Mouse (Mus musculus) ES-Bruce4 (cell line): ENCODE data around the gene Ecm2. TPM values are rescaled to one million over a fixed set of nuclear protein-coding genes. Genes with fewer than 3 reads are reported as not detected.

ENCODE experiments used
- H3K27ac ChIP-seq: 2 replicates; pipeline ENCODE4 v1.5.1; 2012; ENCODE audit warnings: low read length, inconsistent platforms; ENCODE audit not compliant: insufficient read depth
- H3K27me3 ChIP-seq: 2 replicates; pipeline ENCODE4 v1.6.1; 2012; ENCODE audit warnings: mild to moderate bottlenecking, low read length, inconsistent platforms; ENCODE audit not compliant: control insufficient read depth, poor library complexity, insufficient read depth, severe bottlenecking
- H3K36me3 ChIP-seq: 2 replicates; pipeline ENCODE4 v1.6.1; 2012; ENCODE audit warnings: inconsistent platforms, mild to moderate bottlenecking, low read length, moderate library complexity; ENCODE audit not compliant: control insufficient read depth, poor library complexity, insufficient read depth, severe bottlenecking
- H3K4me1 ChIP-seq: one replicate; pipeline ENCODE4 v1.8.1; 2011; ENCODE audit warnings: low read length; ENCODE audit not compliant: control insufficient read depth, insufficient read depth
- H3K4me3 ChIP-seq: 2 replicates; pipeline ENCODE4 v1.5.1; 2011; ENCODE audit warnings: low read depth, mild to moderate bottlenecking, low read length
- H3K9ac ChIP-seq: 2 replicates; pipeline ENCODE4 v1.6.1; 2012; ENCODE audit warnings: low read depth, mild to moderate bottlenecking, inconsistent platforms; ENCODE audit not compliant: poor library complexity, severe bottlenecking
- H3K9me3 ChIP-seq: replicated peaks from 2 replicates; pipeline ENCODE4 v1.6.1; 2012; ENCODE audit warnings: mild to moderate bottlenecking, low read length, inconsistent platforms; ENCODE audit not compliant: control insufficient read depth, poor library complexity, insufficient read depth, severe bottlenecking
- CTCF ChIP-seq: IDR thresholded peaks from one replicate; pipeline ENCODE4 v1.8.1; 2011; ENCODE audit warnings: low read depth, low read length
- EP300 ChIP-seq: IDR thresholded peaks from 2 replicates; pipeline ENCODE4 v1.6.1; 2011; ENCODE audit warnings: low read depth, low read length; ENCODE audit not compliant: insufficient read depth
- POLR2A ChIP-seq: IDR thresholded peaks from one replicate; pipeline ENCODE4 v1.8.1; 2011; ENCODE audit warnings: low read length; ENCODE audit not compliant: insufficient read depth
- polyA plus RNA-seq: library from polyadenylated mRNA; stranded (reverse); fragments of >200 nt; gene quantifications from 2 replicates; pipeline ENCODE4 v1.2.4, GENCODE M21; 2011; ENCODE audit warnings: low read depth; ENCODE audit not compliant: missing spikeins, insufficient read depth, insufficient read length

Ecm2 gene
- polyA plus RNA-seq, 1 experiment = 0.18 TPM

DNA sequence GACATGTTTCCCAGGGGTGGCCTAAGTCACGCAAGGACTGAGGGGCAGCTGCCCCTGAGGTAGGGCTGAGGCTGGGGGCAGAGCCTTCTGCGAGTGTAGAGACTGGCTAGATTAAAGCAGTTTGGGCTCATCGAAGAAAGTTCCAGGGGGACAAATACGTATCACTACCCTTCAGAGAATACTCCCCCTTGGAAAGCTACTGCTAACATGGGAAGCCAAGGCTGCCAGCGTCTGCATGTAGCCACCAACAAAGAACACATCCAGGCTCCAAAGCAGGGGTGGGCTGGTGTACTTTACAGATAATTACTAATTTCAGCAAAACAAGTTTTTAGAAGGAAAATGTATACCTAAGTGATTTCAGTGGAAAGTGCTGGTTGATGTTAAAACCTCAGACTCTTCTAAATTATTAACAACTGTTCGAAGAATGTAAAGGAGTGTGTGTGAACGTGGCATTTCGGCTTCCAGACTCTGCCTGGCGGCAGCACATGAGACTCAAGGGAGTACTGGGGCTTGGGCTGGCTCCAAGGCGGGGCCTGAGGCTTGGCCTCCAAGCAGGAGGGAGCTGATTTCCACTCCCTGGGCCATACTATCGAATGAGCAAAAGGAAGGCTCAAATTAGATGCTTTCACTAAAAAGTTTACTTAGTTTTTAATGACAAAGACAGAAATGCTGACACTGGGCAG is 38.1 kb upstream of the Ecm2 start:
- no peaks in the 10 kb centered on the region for H3K27me3 ChIP-seq
- H3K9ac ChIP-seq = no peak overlapping the region
- H3K4me1 ChIP-seq = no peaks in the 10 kb centered on the region
- H3K4me3 ChIP-seq = no peak overlapping the region
- no peak for TF ChIP-seq CTCF
- TF ChIP-seq POLR2A = no peak
- no peak for TF ChIP-seq EP300
- H3K27ac ChIP-seq = no peak overlapping the region
- H3K36me3 ChIP-seq = peaks cover 20% of the 10 kb centered on the region
- H3K9me3 ChIP-seq = no peaks in the 10 kb centered on the region

DNA sequence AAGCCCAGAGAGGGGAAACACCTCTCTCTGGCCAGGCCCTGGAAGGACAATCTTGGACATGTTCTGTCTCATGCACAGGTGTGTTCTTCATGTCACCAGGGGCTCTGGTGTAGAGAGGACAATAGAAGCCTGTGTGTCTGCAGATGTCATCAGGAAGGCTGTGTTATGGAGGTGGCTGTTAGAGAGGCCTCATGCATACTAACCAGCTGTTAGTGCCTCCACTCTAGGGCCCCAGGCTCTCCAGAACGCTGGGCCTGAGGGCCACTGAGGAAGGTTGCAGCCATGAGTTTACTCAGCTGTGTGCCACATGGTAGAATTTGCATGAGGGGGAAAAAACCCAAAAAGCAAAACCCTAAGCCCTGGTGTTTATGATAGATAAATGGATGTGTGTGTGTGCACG is 37.0 kb upstream of the Ecm2 start:
- Histone ChIP-seq H3K4me3 (no peak overlapping the region), H3K9ac (no peak overlapping the region), H3K27me3 (no peaks in the 10 kb centered on the region), H3K27ac (no peak overlapping the region), H3K36me3 (peaks cover 16% of the 10 kb centered on the region), H3K4me1 (no peaks in the 10 kb centered on the region), H3K9me3 (no peaks in the 10 kb centered on the region)
- TF ChIP-seq EP300 (no peak), POLR2A (no peak), CTCF (no peak)

DNA sequence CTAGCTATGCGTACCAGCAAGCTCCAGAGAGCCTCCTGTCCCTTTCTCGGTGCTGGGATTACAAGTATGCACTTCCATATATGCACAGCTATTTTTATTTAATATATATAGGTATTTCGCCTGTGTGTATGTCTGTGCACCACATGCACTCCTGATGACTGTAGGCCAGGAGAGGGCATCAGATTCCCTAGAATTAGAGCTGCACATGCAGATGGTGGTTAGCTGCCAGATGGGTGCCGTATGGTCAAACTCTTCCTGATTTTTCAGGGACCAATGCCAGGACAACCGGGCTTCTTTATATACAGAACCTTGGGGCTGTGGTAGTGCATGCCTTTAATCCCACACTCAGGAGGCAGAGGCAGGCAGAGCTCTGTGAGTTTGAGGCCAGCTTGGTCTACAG is 35.6 kb upstream of the Ecm2 start:
- Histone ChIP-seq H3K9ac (no peak overlapping the region), H3K36me3 (peaks cover 8% of the 10 kb centered on the region; the same call in 1 of the 2 replicates), H3K9me3 (no peaks in the 10 kb centered on the region), H3K27ac (no peak overlapping the region), H3K4me1 (no peaks in the 10 kb centered on the region), H3K4me3 (no peak overlapping the region), H3K27me3 (no peaks in the 10 kb centered on the region)
- no peak for TF ChIP-seq POLR2A
- TF ChIP-seq CTCF = no peak
- no peak for TF ChIP-seq EP300

DNA sequence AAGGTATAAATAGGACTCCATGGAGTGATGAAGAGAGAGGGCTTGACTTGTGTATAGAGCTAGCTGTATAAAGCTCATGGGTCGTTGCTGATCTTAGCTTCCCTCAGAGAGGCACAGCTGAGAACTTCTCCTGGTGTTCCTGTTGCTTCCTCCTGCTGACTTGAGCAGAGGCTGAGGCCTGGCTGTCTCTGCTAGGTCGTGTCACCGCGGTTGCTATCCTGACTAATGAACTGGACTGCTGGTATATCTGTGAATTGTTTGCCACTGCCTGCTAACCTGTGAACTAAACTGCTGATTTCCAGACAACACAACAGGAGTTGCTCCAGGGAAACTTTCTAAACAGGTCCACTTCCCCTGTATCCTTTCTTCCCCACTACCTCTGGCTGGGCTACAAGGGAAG is 34.3 kb upstream of the Ecm2 start:
- Histone ChIP-seq H3K4me3 (no peak overlapping the region), H3K27me3 (no peaks in the 10 kb centered on the region), H3K4me1 (no peaks in the 10 kb centered on the region), H3K9me3 (no peaks in the 10 kb centered on the region), H3K36me3 (no peaks in the 10 kb centered on the region), H3K27ac (no peak overlapping the region), H3K9ac (no peak overlapping the region)
- TF ChIP-seq CTCF (no peak), EP300 (no peak), POLR2A (no peak)

DNA sequence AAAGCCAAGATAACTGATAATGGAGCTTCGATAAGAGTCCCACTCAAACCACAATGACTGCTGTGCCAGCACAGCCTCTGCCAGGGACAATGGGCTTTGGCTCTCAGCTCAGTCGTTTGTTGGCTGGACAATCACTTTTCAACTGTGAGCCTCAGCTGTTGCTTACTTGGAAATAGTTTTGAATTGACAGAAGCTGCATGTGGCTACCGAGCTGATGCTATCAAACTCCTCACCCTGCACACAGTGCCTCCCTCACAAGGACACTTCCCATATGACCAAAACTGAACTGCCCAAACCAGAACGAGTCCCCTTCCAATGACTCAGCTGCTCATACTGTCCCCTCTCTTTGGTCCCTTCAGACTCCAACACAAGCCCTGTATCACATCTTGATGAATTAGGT is 33.8 kb upstream of the Ecm2 start:
- no peaks in the 10 kb centered on the region for H3K9me3 ChIP-seq
- H3K27ac ChIP-seq = no peak overlapping the region
- TF ChIP-seq POLR2A (no peak), EP300 (no peak), CTCF (no peak)
- no peak overlapping the region for H3K9ac ChIP-seq
- H3K27me3 ChIP-seq = no peaks in the 10 kb centered on the region
- no peaks in the 10 kb centered on the region for H3K4me1 ChIP-seq
- no peak overlapping the region for H3K4me3 ChIP-seq
- no peaks in the 10 kb centered on the region for H3K36me3 ChIP-seq

DNA sequence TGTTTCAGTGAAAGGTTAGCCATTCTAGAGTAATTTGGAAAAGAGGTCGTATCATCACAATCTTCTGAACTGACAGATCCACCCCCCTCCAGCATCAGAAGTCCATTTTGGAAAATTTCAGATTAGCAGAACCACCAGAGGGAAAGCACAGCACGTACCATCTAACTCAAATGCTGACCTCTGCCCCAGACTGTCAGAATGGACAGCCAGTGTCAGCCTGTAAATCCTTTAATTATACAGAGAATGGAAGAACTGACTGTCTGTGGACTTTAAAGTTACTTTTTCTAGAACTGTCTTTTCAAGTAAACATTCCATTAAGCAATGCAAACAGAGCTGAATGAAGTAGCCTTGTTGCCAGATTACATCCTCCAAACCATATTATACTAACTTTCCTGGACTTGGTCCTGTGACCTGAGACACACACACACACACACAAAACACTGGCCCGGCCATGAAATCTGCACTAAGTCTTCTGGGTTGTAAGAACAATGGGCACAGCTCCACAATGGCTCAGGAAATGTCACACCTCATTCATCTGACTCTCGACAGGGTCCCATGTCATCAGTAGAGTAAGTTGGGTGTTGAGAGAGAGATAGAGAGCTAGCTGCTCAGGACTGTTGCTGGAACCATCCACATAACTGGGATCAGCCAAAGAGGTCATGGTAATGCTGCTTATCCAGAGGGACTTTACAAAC is 32.5 kb upstream of the Ecm2 start:
- Histone ChIP-seq H3K4me1 (no peaks in the 10 kb centered on the region), H3K27ac (no peak overlapping the region)
- TF ChIP-seq POLR2A = no peak
- TF ChIP-seq CTCF = no peak
- TF ChIP-seq EP300 = no peak

More for the DNA sequence above, 32.5 kb upstream of the Ecm2 start:
- Histone ChIP-seq H3K36me3 (no peaks in the 10 kb centered on the region), H3K9me3 (no peaks in the 10 kb centered on the region), H3K4me3 (no peak overlapping the region), H3K9ac (no peak overlapping the region), H3K27me3 (no peaks in the 10 kb centered on the region)
